Mouse (Mus musculus): ENCODE data around the gene Rab4b. TPM values are rescaled to one million over a fixed set of nuclear protein-coding genes. Genes with fewer than 3 reads are reported as not detected.

Rab4b gene
- 1 to 10 TPM; 8.5 to 9.3 TPM for total RNA-seq (2021)
- long read RNA-seq, experiment 1, transcript Rab4b-201 (8 exons, 1,192 nt), result major isoform, 10 of 15 reads
- long read RNA-seq, experiment 1, partial matches to known transcripts, result 0 of 15 reads
- long read RNA-seq, experiment 1, other reads (novel, unspliced or antisense), result 5 of 15 reads
- long read RNA-seq, experiment 2, transcript Rab4b-201 (8 exons, 1,192 nt), result major isoform, 17 of 19 reads
- long read RNA-seq, experiment 2, partial matches to known transcripts, result 0 of 19 reads
- long read RNA-seq, experiment 2, other reads (novel, unspliced or antisense), result 2 of 19 reads

GRCm38 (mm10) chr7:27178324-27179216 lies at the start of gene Rab4b:
Gene Rab4b (minus strand): TSS chr7:27178896.
- intact Hi-C loops (cut with DNase I), result no loop called here

GRCm38 (mm10) chr7:27228281-27228821 lies 49.7 kb upstream of the Rab4b start, which contains the start of gene Itpkc:
Gene Itpkc (minus strand): TSS chr7:27228661.
- intact Hi-C loops (cut with DNase I), result loop anchor here (5.0 kb wide), 1 partner anchor 66 kb away; no protein-coding TSS in a partner anchor
- DNase-seq, result peak; percentile 86 to 87

More at GRCm38 (mm10) chr7:27178324-27179216, at the start of gene Rab4b:
- DNase-seq, result peak; percentile 98 to 99

- intact Hi-C loops (cut with DNase I), result loop anchor here (2.0 to 5.0 kb wide), 2 partner anchors 29 to 65 kb away; no protein-coding TSS in a partner anchor
- DNase-seq, result no peak
Observed at GRCm38 (mm10) chr7:27227676-27228075, 49.0 kb upstream of the Rab4b start.

- intact Hi-C loops (cut with DNase I), result loop anchor here (2.0 to 5.0 kb wide), 2 partner anchors 28 to 65 kb away; no protein-coding TSS in a partner anchor
- no peak for DNase-seq
Observed at GRCm38 (mm10) chr7:27227276-27227675, 48.6 kb upstream of the Rab4b start.

- peak in 1 of 2 experiments; percentile 19 for DNase-seq
- intact Hi-C loops (cut with DNase I), result loop anchor here (5.0 kb wide), 1 partner anchor 63 kb away; no protein-coding TSS in a partner anchor
Observed at GRCm38 (mm10) chr7:27224877-27225575, 46.3 kb upstream of the Rab4b start.

- DNase-seq, result no peak
- intact Hi-C loops (cut with DNase I), result no loop called here
Observed at GRCm38 (mm10) chr7:27222538-27222937, 43.8 kb upstream of the Rab4b start.

GRCm38 (mm10) chr7:27221939-27222338 lies 43.2 kb upstream of the Rab4b start:
- intact Hi-C loops (cut with DNase I), result no loop called here
- DNase-seq, result no peak

GRCm38 (mm10) chr7:27219937-27220336 lies 41.2 kb upstream of the Rab4b start:
- intact Hi-C loops (cut with DNase I), result no loop called here
- DNase-seq, result no peak

GRCm38 (mm10) chr7:27218586-27218985 lies 39.9 kb upstream of the Rab4b start:
- intact Hi-C loops (cut with DNase I), result no loop called here
- no peak for DNase-seq

- no peak for DNase-seq
- intact Hi-C loops (cut with DNase I), result no loop called here
Observed at GRCm38 (mm10) chr7:27212626-27213025, 33.9 kb upstream of the Rab4b start.

GRCm38 (mm10) chr7:27203730-27204449 lies 25.2 kb upstream of the Rab4b start:
- intact Hi-C loops (cut with DNase I), result no loop called here
- no peak for DNase-seq

GRCm38 (mm10) chr7:27198779-27199178 lies 20.1 kb upstream of the Rab4b start:
- intact Hi-C loops (cut with DNase I), result loop anchor here (2.0 kb wide), 1 partner anchor 28 kb away; no protein-coding TSS in a partner anchor
- no peak for DNase-seq

GRCm38 (mm10) chr7:27198355-27198754 lies 19.7 kb upstream of the Rab4b start:
- intact Hi-C loops (cut with DNase I), result loop anchor here (2.0 kb wide), 1 partner anchor 28 kb away; no protein-coding TSS in a partner anchor
- DNase-seq, result no peak

GRCm38 (mm10) chr7:27197634-27198033 lies 18.9 kb upstream of the Rab4b start:
- intact Hi-C loops (cut with DNase I), result loop anchor here (2.0 kb wide), 1 partner anchor 29 kb away; no protein-coding TSS in a partner anchor
- DNase-seq, result no peak

- DNase-seq, result no peak
- intact Hi-C loops (cut with DNase I), result no loop called here
Observed at GRCm38 (mm10) chr7:27197136-27197535, 18.4 kb upstream of the Rab4b start.

- peak; percentile 88 to 94 for DNase-seq
- intact Hi-C loops (cut with DNase I), result no loop called here
Observed at GRCm38 (mm10) chr7:27195681-27196611, 17.2 kb upstream of the Rab4b start, which contains the start of the genes BC024978 and Snrpa. Gene BC024978 (plus strand): TSS chr7:27195781. Gene Snrpa (minus strand): TSS chr7:27196271.

GRCm38 (mm10) chr7:27193731-27194130 lies 15.0 kb upstream of the Rab4b start:
- intact Hi-C loops (cut with DNase I), result no loop called here
- DNase-seq, result no peak

GRCm38 (mm10) chr7:27192434-27192833 lies 13.7 kb upstream of the Rab4b start:
- intact Hi-C loops (cut with DNase I), result no loop called here

More at GRCm38 (mm10) chr7:27192434-27192833, 13.7 kb upstream of the Rab4b start:
- DNase-seq, result no peak

Data from gastrocnemius, postnatal 36 days (tissue).